Mouse (Mus musculus) hindbrain, embryonic 16.5 days (tissue): ENCODE results near the gene Ogfod1. TPM values are rescaled to one million over a fixed set of nuclear protein-coding genes. Genes with fewer than 3 reads are reported as not detected.
"Not testable (repeated sequence)": the region's sequence is repeated elsewhere in the genome, so short reads cannot be mapped to it uniquely, and the experiment has no call there.

ENCODE experiments used
- ATAC-seq: fragments of 200-750 bp; cut with Nextera tagmentation; 2 replicates; pipeline ENCODE4 v1.8.0; 2017; ENCODE audit warnings: moderate TSS enrichment, moderate library complexity
- H3K27ac ChIP-seq: fragments of 300-500 bp; sonication (generic); 2 replicates; pipeline ENCODE4 v1.5.1; 2014; ENCODE audit warnings: low read depth, mild to moderate bottlenecking, control low read depth, low read length, moderate library complexity
- H3K27me3 ChIP-seq: fragments of 300-500 bp; sonication (generic); replicated peaks from 2 replicates; pipeline ENCODE4 v1.6.1; 2014; ENCODE audit warnings: low read length; ENCODE audit not compliant: control insufficient read depth, insufficient read depth
- H3K36me3 ChIP-seq: fragments of 300-500 bp; sonication (generic); 2 replicates; pipeline ENCODE4 v1.6.1; 2014; ENCODE audit warnings: mild to moderate bottlenecking, low read length, moderate library complexity, mixed read lengths; ENCODE audit not compliant: control insufficient read depth, insufficient read depth
- H3K4me1 ChIP-seq: fragments of 300-500 bp; sonication (generic); 2 replicates; pipeline ENCODE4 v1.6.1; 2014; ENCODE audit warnings: low read depth, low read length; ENCODE audit not compliant: control insufficient read depth, insufficient read depth
- H3K4me2 ChIP-seq: fragments of 300-500 bp; sonication (generic); 2 replicates; pipeline ENCODE4 v1.6.1; 2014; ENCODE audit warnings: mild to moderate bottlenecking, low read length, control low read depth, moderate library complexity
- H3K4me3 ChIP-seq: fragments of 300-500 bp; sonication (generic); 2 replicates; pipeline ENCODE4 v1.5.1; 2014; ENCODE audit warnings: mild to moderate bottlenecking, low read length, control low read depth, moderate library complexity
- H3K9ac ChIP-seq: fragments of 300-500 bp; sonication (generic); 2 replicates; pipeline ENCODE4 v1.6.1; 2014; ENCODE audit warnings: low read depth, mild to moderate bottlenecking, control low read depth, low read length, moderate library complexity
- H3K9me3 ChIP-seq: fragments of 300-500 bp; sonication (generic); 2 replicates; pipeline ENCODE4 v1.6.1; 2014; ENCODE audit warnings: mild to moderate bottlenecking, low read length, moderate library complexity; ENCODE audit not compliant: control insufficient read depth
- WGBS: fragments of 180-500 bp; shearing (Covaris S2); extraction: QIAGEN DNeasy Blood & Tissue Kit; methylation state at CpG from one replicate; pipeline ENCODE4 v1.1.7; 2014; 5-methylcytosine and 5-hydroxymethylcytosine counted together
- polyA plus RNA-seq: library from polyadenylated mRNA; unstranded; fragments of >200 nt; fragmentation: Nextera tagmentation; extraction: Ambion mirVana; gene quantifications from 2 replicates; pipeline ENCODE4 v1.2.1, GENCODE M21; 2015

Gene Ogfod1
- polyA plus RNA-seq, 1 experiment from 2014 or later, result 16.2 TPM

DNA sequence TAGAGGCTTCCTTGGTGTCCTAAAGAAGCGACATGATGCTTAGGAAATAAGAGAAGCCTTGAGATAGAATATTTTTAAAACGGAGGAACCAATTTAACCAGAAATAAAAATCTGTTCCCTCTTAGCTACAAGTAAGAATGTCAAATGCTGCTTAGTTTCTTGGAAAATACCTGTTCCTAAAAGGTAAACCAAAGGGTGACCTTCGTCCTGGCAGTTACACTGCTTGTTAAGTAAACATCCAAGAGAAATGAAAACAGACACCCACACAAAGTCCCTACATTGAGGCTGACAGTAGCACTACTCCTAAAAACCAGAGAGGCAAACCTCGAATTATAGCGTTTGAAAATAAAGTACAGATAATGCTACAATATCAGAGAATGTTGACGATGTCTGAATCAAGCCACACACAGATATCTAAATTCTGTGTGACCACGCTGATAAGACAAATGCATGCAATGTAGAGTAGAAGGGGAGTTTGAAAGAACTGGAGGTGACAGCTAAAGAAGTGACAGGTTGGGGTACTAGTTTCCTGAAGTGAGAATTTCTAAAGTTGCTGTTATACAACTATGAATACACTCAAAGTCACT, 23.9 kb upstream of the Ogfod1 start:
- no peak for ATAC-seq
- Histone ChIP-seq H3K4me3 (peak overlapping the region; percentile 85), H3K4me1 (peaks cover 21% of the 10 kb centered on the region), H3K9me3 (no peaks in the 10 kb centered on the region), H3K27ac (peak overlapping the region; percentile 93; the same call in 1 of the 2 replicates), H3K9ac (peak overlapping the region; percentile 93), H3K4me2 (peak overlapping the region; percentile 90), H3K27me3 (no peaks in the 10 kb centered on the region), H3K36me3 (no peaks in the 10 kb centered on the region)
- WGBS, result 43% methylated on average over 7 of the region's 7 CpGs

DNA sequence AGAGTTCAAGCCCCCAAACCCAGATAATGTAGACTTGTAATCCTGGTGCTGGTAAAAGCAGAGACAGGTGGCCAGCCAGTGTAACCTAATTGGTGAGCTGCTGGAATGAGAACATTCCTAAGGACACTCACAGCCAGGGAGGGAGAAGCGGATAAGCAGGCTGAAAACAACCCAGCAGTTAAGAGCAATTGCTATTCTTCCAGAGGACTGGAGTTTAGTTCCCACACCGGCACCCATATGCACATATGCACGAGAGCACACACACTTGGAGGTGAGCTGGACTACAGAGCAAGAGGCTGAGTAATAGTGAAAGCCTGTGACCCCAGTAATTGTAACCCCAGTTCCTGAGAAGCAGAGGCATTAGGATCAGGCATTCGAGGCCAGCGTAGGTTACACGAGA, 13.1 kb upstream of the Ogfod1 start:
- H3K9me3 ChIP-seq, result no peaks in the 10 kb centered on the region
- no peaks in the 10 kb centered on the region for H3K27me3 ChIP-seq
- no peaks in the 10 kb centered on the region for H3K4me1 ChIP-seq
- H3K36me3 ChIP-seq, result peaks cover 37% of the 10 kb centered on the region
- H3K27ac ChIP-seq, result no peak overlapping the region
- WGBS, result 95% methylated on average over 6 of the region's 6 CpGs
- H3K4me2 ChIP-seq, result no peak overlapping the region
- H3K9ac ChIP-seq, result no peak overlapping the region
- H3K4me3 ChIP-seq, result no peak overlapping the region
- ATAC-seq, result no peak

DNA sequence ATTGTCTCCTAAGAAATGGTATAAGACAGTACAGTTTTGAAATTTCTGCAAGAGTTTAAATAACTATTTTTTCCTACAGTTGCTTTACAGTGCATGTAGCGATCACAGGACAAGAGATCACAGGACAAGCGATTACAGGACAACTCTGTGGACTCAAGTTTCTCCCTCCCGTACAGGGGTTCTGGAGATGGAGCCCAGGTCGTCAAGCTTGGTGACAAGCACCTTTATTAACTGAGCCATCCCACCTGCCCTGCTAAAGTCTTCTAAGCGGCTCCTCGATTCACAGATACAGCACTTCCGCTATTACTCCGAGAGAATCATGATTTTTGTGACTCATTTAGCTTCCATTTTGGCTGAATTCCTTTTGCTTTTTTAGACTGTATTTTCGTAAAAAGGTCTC, 7.3 kb upstream of the Ogfod1 start:
- Histone ChIP-seq H3K4me1 (peaks cover 5% of the 10 kb centered on the region), H3K4me2 (no peak overlapping the region), H3K4me3 (no peak overlapping the region), H3K27me3 (no peaks in the 10 kb centered on the region), H3K27ac (no peak overlapping the region), H3K9ac (no peak overlapping the region), H3K9me3 (no peaks in the 10 kb centered on the region), H3K36me3 (peaks cover 29% of the 10 kb centered on the region)
- 96% methylated on average over 9 of the region's 9 CpGs for WGBS
- ATAC-seq, result no peak

DNA sequence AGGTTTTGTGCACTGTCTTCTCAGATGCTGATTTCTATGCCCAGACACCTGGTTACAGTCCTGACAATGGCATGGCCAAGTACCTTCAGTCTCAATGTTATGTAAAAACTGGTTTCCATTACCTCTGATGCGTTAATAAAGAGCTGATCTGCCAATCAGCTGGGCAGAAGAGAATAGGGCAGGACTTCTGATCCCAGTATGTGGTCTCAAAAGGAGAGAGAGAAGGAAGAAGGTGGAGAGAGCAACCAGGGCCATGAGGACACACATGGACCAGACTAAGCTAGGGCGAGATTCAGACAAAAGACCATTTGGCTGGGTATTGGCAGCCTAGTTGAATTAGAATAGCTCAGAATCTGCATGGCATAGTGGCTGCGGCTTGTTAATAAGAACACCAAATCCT, 3.4 kb upstream of the Ogfod1 start:
- Histone ChIP-seq H3K27ac (no peak overlapping the region), H3K9ac (no peak overlapping the region), H3K9me3 (no peaks in the 10 kb centered on the region), H3K4me3 (no peak overlapping the region), H3K4me2 (no peak overlapping the region), H3K27me3 (no peaks in the 10 kb centered on the region), H3K36me3 (peaks cover 8% of the 10 kb centered on the region), H3K4me1 (peaks cover 21% of the 10 kb centered on the region)
- WGBS, result 45% methylated on average over 3 of the region's 3 CpGs
- no peak for ATAC-seq

DNA sequence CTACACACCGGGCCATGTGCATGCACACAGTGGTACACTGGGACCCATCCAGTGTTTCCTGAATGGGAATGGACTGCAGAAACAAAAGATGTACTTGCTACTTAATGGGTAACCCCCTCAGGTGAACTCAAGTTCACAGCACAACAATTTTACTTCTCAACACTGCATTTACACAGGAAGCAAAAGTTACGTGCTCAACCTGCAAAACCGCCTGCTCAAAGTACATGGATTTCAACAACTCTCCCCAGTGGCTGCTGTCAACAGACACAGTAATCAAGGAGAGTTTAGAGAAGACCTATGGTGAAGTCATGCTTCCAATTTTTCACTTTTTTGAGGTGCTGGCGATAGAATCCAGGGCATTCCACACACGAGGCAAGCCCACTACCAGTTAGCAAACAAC, 1.8 kb upstream of the Ogfod1 start:
- 63% methylated on average over 5 of the region's 5 CpGs for WGBS
- Histone ChIP-seq H3K27me3 (no peaks in the 10 kb centered on the region), H3K4me3 (peak overlapping the region; percentile 2; the same call in 1 of the 2 replicates), H3K4me1 (peaks cover 21% of the 10 kb centered on the region), H3K9ac (no peak overlapping the region), H3K4me2 (peak overlapping the region; percentile 71), H3K27ac (no peak overlapping the region), H3K9me3 (no peaks in the 10 kb centered on the region), H3K36me3 (peaks cover 12% of the 10 kb centered on the region)
- ATAC-seq, result no peak

DNA sequence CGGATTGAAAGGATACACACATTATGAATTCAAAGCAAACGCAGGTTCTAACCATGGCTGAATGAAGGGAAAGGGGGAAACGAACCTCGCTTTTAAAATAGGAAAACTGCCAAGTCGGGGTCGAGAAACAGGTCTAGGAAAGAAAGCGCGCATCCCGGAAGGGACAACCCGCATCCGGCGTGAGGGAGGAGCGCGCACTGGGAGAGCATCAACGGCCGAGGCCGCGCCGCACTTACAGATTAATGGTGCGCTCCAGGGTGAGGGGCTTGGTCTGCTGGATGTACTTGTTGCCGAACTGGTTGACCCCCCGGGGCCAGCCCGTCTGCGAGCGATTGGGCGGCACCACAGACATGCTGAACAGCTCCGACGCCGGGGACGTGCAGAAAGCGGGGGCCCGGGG, 457 bp upstream of the Ogfod1 start:
- H3K27ac ChIP-seq, result peak overlapping the region; percentile 76
- H3K4me3 ChIP-seq, result peak overlapping the region; percentile 63
- H3K27me3 ChIP-seq, H3K36me3 ChIP-seq, H3K9me3 ChIP-seq: not testable (repeated sequence)
- under 1% methylated on average over 22 of the region's 32 CpGs for WGBS
- ATAC-seq, result peak; percentile 90
- H3K4me1 ChIP-seq, result peaks cover 21% of the 10 kb centered on the region
- H3K9ac ChIP-seq, result peak overlapping the region; percentile 64
- H3K4me2 ChIP-seq, result peak overlapping the region; percentile 71

DNA sequence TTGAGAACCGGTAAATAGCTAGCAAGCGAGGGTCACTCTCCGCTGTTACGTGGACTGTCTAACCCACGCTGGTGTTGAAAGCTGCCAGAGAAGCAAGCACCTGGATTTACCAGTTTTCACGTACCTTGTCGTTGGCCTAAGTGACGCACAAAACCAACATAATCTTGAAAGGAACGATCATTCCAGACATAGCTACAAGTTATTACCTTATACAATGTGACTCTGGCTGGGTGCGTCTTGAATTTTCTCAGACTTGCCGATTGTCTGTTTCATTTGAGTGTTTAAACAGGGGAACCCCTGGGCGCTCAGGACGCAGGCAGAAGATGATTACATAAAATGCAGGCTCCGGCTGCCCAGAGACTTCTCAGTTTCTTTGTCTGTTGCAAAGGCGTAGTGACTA, 808 bp downstream of the Ogfod1 start:
- H3K9ac ChIP-seq, result peak overlapping the region; percentile 77
- H3K27me3 ChIP-seq, result no peaks in the 10 kb centered on the region
- 6% methylated on average over 15 of the region's 15 CpGs for WGBS
- peaks cover 21% of the 10 kb centered on the region for H3K4me1 ChIP-seq
- no peaks in the 10 kb centered on the region for H3K9me3 ChIP-seq
- H3K36me3 ChIP-seq, result peaks cover 10% of the 10 kb centered on the region
- peak overlapping the region; percentile 53 for H3K4me2 ChIP-seq
- ATAC-seq, result no peak
- H3K4me3 ChIP-seq, result peak overlapping the region; percentile 63
- no peak overlapping the region for H3K27ac ChIP-seq

DNA sequence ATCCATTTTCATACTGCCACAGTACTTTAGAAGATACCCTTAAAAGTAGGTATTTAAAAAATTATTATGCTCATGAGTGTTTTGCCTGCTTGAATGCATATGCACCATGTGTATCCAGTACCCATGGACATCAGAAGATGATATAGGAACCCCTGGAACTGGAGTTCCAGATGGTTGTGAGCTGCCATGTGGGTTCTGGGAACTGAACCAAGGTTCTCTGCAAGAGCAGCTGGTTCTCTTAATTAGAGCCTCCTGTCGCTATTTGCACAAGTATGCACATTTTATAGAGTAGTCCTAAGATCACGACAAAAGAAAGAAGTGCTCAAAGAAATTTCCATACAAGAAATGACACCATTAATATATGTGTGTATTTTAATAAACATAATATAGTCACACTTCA, 10.8 kb downstream of the Ogfod1 start:
- H3K27ac ChIP-seq, result no peak overlapping the region
- H3K36me3 ChIP-seq, result peaks cover 12% of the 10 kb centered on the region; the same call in 1 of the 2 replicates
- H3K9me3 ChIP-seq, result no peaks in the 10 kb centered on the region
- WGBS, result 72% methylated on average over 2 of the region's 2 CpGs
- no peak overlapping the region for H3K4me2 ChIP-seq
- no peaks in the 10 kb centered on the region for H3K27me3 ChIP-seq
- no peak overlapping the region for H3K9ac ChIP-seq
- no peak overlapping the region for H3K4me3 ChIP-seq
- no peak for ATAC-seq
- no peaks in the 10 kb centered on the region for H3K4me1 ChIP-seq

DNA sequence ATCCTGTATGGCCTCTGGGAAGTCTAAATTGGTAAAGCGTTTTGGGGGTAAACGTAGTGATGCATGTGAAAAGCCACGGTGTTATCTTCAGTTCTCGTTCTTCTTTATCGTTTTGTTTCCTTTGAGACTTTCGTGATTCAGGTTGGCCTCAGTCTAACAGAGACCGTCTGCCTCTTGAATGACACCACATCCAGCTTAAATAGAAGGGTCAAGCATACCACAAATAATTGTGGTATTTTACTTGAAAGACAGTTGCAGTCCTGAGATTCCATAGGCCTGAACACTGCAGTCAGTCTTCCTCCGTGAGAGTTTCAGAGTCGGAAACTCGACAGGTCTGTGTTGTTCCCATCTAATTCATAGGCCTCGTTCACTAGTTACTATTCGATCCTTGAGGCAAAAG, 15.7 kb downstream of the Ogfod1 start:
- 92% methylated on average over 12 of the region's 12 CpGs for WGBS
- no peak overlapping the region for H3K4me2 ChIP-seq
- H3K9me3 ChIP-seq, result no peaks in the 10 kb centered on the region
- no peak for ATAC-seq
- no peaks in the 10 kb centered on the region for H3K27me3 ChIP-seq
- no peak overlapping the region for H3K4me3 ChIP-seq
- no peak overlapping the region for H3K27ac ChIP-seq
- H3K36me3 ChIP-seq, result peaks cover 24% of the 10 kb centered on the region
- no peaks in the 10 kb centered on the region for H3K4me1 ChIP-seq
- no peak overlapping the region for H3K9ac ChIP-seq
